Mouse (Mus musculus): ENCODE measurements at regions not wholly inside any gene's neighbourhood (a gene's known extent, or its start where the extent isn't known, plus 50 kb on each side); places are given as distances from the start of the nearest gene placed in this dataset.

GRCm38 (mm10) chr16:42505107-42505506 is 164.7 kb upstream of the Gap43 start:
- TF ChIP-seq EP300 (IDR thresholded peaks at IDR 0.05; ENCODE audit: low read depth) (no peak), CTCF (IDR thresholded peaks at IDR 0.05; ENCODE audit: low read depth) (no peak)

All from heart, postnatal 0 days (tissue).